Mouse (Mus musculus): ENCODE results near the gene Srp72. TPM values are rescaled to one million over a fixed set of nuclear protein-coding genes. Genes with fewer than 3 reads are reported as not detected.

Gene Srp72
- total and polyA plus RNA-seq, 3 experiments, result 72.8 to 280 (median 134) TPM

DNA sequence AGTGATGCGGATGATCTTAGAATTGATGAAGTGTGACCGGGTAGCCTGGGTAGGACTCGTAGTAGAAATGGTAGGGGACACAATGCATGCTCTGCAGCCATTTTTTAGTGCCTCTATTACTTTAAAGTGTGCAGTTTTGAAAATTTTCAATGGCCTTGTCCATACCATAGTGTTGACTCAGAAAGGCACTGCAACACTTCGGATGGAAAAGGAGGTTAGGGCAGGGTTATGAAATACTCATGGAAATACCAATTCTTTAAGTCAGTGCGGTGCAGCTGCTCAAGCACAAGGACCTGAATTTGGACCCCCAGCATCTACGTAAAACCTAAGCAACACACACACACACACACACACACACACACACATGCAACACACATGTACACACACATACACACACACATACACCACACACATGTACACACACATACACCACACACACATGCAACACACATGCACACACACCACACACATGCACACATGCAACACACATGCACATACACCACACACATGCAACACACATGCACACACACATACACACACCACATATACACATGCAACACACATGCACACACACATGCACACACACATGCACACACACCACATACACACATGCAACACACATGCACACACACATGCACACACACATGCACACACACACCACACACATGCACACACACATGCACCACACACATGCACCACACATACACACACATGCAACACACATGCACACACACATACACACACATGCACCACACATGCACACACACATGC is 29.8 kb downstream of the Srp72 start, which contains the start of gene Arl9:
Arl9 (plus strand) TSS at position 5 of the 771 bp plus-strand sequence.
- ATAC-seq (ENCODE audit: extremely low read depth, insufficient number of reproducible peaks, low FRiP score, poor library complexity, severe bottlenecking), result no peak
- H3K27me3 ChIP-seq (ENCODE audit: insufficient read depth, low read length), result no peaks in the 10 kb centered on the region
- peak; percentile 79; the same call in 1 of the 2 replicates for TF ChIP-seq POLR2AphosphoS5 (IDR thresholded peaks at IDR 0.05; ENCODE audit: insufficient replicate concordance, low read depth, low read length)
- TF ChIP-seq CTCF (IDR thresholded peaks at IDR 0.05; ENCODE audit: low read depth, low read length), result no peak
- TF ChIP-seq GATA1 (IDR thresholded peaks at IDR 0.05; ENCODE audit: borderline replicate concordance, low read length), result no peak
- peaks cover 23% of the 10 kb centered on the region for H3K36me3 ChIP-seq (replicated peaks)
- H3K4me1 ChIP-seq (ENCODE audit: insufficient read depth, low read depth, low read length), result no peaks in the 10 kb centered on the region
- peak within 1 kb of the TSS; percentile 27; the same call in 1 of the 2 replicates for H3K4me3 ChIP-seq (ENCODE audit: low read depth, low read length)
- no peaks in the 10 kb centered on the region; the same call in 1 of the 2 replicates for H3K9me3 ChIP-seq (replicated peaks)
- DNase-seq (ENCODE audit: low spot score), result no peak

DNA sequence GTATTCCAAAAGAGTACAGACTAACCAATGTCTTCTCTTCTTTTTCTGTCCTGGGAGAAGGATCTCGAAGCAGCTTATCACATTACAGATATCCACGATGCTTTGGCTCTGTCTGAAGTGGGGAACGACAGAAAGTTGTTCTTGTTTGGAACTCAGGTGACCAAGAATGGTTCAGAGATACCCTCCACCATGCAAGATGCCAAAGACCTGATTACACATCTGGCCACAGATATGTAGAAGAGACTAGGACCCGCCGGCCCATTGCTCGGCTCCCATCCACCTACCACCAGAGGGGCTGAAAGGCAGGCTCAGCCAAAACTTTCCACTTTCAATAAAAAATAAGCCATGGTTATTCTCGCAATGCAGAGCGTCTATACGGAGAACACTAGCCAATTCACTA is 35.9 kb downstream of the Srp72 start:
- TF ChIP-seq CTCF (IDR thresholded peaks at IDR 0.05; ENCODE audit: low read depth, low read length) (no peak), GATA1 (IDR thresholded peaks at IDR 0.05; ENCODE audit: borderline replicate concordance, low read length) (no peak), TAL1 (conservative IDR thresholded peaks at IDR 0.05; ENCODE audit: low read depth, low read length) (no peak), GATA2 (IDR thresholded peaks at IDR 0.05; ENCODE audit: borderline replicate concordance, low read depth, low read length) (no peak), POLR2AphosphoS5 (IDR thresholded peaks at IDR 0.05; ENCODE audit: insufficient replicate concordance, low read depth, low read length) (no peak)
- peaks cover 2% of the 10 kb centered on the region; the same call in 1 of the 2 replicates for H3K4me1 ChIP-seq (ENCODE audit: insufficient read depth, low read depth, low read length)
- H3K9me3 ChIP-seq (replicated peaks), result no peaks in the 10 kb centered on the region
- no peaks in the 10 kb centered on the region for H3K27me3 ChIP-seq (ENCODE audit: insufficient read depth, low read length)
- no peaks in the 10 kb centered on the region for H3K36me3 ChIP-seq (replicated peaks)
- no peak overlapping the region for H3K4me3 ChIP-seq (ENCODE audit: low read depth, low read length)
- ATAC-seq (ENCODE audit: extremely low read depth, insufficient number of reproducible peaks, low FRiP score, poor library complexity, severe bottlenecking), result no peak
- no peak for DNase-seq (ENCODE audit: low spot score)

DNA sequence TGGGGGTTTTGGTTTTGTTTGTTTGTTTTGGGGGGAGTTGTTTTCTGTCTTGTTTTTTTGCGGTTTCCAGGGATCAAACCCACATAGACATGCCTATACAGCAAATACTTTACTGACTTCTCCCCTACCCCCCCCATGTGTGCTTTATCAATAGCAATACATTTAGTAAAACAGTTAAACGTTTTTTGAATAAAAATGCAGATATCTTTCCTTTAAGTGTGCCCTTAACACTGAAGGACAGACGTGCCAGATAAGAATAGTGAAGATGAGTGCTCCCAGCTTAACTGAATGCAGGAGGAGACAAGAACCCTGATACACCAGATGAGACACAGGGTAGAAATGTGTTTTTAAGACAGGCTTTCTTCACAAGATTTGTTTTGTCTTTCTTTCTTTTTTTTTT is 36.6 kb downstream of the Srp72 start:
- no peak for DNase-seq (ENCODE audit: low spot score)
- H3K4me3 ChIP-seq (ENCODE audit: low read depth, low read length), result no peak overlapping the region
- H3K36me3 ChIP-seq (replicated peaks), result no peaks in the 10 kb centered on the region
- H3K27me3 ChIP-seq (ENCODE audit: insufficient read depth, low read length), result peaks cover 1% of the 10 kb centered on the region
- peaks cover 8% of the 10 kb centered on the region for H3K4me1 ChIP-seq (ENCODE audit: insufficient read depth, low read depth, low read length)
- H3K9me3 ChIP-seq (replicated peaks), result no peaks in the 10 kb centered on the region; the same call in 1 of the 2 replicates
- ATAC-seq (ENCODE audit: extremely low read depth, insufficient number of reproducible peaks, low FRiP score, poor library complexity, severe bottlenecking), result no peak
- TF ChIP-seq TAL1 (conservative IDR thresholded peaks at IDR 0.05; ENCODE audit: low read depth, low read length) (no peak), GATA1 (IDR thresholded peaks at IDR 0.05; ENCODE audit: borderline replicate concordance, low read length) (no peak), CTCF (IDR thresholded peaks at IDR 0.05; ENCODE audit: low read depth, low read length) (no peak), POLR2AphosphoS5 (IDR thresholded peaks at IDR 0.05; ENCODE audit: insufficient replicate concordance, low read depth, low read length) (no peak), GATA2 (IDR thresholded peaks at IDR 0.05; ENCODE audit: borderline replicate concordance, low read depth, low read length) (no peak)

GRCm38 (mm10) chr5:77013171-77013570 is 38.7 kb downstream of the Srp72 start:
- H3K36me3 ChIP-seq (replicated peaks), result no peaks in the 10 kb centered on the region
- peaks cover 5% of the 10 kb centered on the region for H3K27me3 ChIP-seq (ENCODE audit: insufficient read depth, low read length)
- H3K4me1 ChIP-seq (ENCODE audit: insufficient read depth, low read depth, low read length), result peaks cover 11% of the 10 kb centered on the region
- TF ChIP-seq CTCF (IDR thresholded peaks at IDR 0.05; ENCODE audit: low read depth, low read length) (no peak), TAL1 (conservative IDR thresholded peaks at IDR 0.05; ENCODE audit: low read depth, low read length) (no peak), POLR2AphosphoS5 (IDR thresholded peaks at IDR 0.05; ENCODE audit: insufficient replicate concordance, low read depth, low read length) (no peak)
- H3K9me3 ChIP-seq (replicated peaks), result no peaks in the 10 kb centered on the region; the same call in 1 of the 2 replicates
- DNase-seq (ENCODE audit: low spot score) (no peak), ATAC-seq (ENCODE audit: extremely low read depth, insufficient number of reproducible peaks, low FRiP score, poor library complexity, severe bottlenecking) (no peak)
- no peak overlapping the region for H3K4me3 ChIP-seq (ENCODE audit: low read depth, low read length)

DNA sequence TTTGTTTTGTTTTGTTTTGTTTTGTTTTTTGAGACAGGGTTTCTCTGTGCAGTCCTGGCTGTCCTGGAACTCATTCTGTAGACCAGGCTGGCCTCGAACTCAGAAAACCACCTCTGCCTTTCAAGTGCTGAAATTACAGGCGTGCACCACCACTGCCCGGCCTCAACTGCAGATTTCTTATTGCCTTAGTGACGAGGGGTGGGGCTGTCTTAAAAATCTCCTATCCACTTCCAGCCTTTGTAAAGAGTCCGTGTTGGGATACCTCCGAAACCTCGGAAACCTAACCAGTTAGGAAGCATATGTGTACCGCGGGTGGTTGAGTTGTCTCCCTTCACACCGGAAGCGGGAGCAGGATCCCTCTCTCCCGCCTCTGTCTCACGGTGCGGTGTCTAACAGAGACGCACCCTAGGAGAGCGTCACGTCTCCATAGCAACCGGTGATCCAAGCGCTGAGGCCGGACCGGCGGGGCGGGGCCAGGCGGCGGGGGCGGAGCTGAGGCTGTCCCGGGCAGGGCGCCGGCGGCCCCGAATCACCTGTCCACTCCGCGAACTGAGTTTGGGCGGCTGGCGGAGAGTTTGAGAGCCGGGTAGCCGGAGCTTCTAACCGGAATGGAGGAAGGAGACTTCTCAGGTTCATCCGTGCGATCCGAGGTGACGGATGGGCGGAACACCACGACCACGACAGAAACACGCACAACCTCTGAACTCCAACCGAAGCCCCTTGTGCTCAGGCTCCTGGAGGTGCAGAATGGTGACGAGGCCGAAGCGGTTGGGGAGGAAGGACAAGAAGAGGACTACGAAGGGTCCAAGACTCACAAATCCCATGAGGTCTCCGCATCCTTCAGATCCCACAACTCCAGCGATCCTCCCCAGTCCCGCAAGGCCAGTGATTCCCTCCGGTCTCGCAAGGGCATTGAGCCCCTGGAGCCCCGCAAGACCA is 41.3 kb downstream of the Srp72 start, which contains the start of gene Thegl:
Thegl (plus strand) TSS at position 480 of the 939 bp plus-strand sequence.
- Histone ChIP-seq H3K9me3 (replicated peaks) (no peaks in the 10 kb centered on the region; the same call in 1 of the 2 replicates), H3K36me3 (replicated peaks) (no peaks in the 10 kb centered on the region), H3K27me3 (ENCODE audit: insufficient read depth, low read length) (peaks cover 5% of the 10 kb centered on the region), H3K4me1 (ENCODE audit: insufficient read depth, low read depth, low read length) (peaks cover 9% of the 10 kb centered on the region), H3K4me3 (ENCODE audit: low read depth, low read length) (peak within 1 kb of the TSS; percentile 67)
- TF ChIP-seq GATA1 (IDR thresholded peaks at IDR 0.05; ENCODE audit: borderline replicate concordance, low read length) (no peak), CTCF (IDR thresholded peaks at IDR 0.05; ENCODE audit: low read depth, low read length) (no peak)
- no peak; the same call in 1 of the 2 replicates for ATAC-seq (ENCODE audit: extremely low read depth, insufficient number of reproducible peaks, low FRiP score, poor library complexity, severe bottlenecking)
- DNase-seq (ENCODE audit: low spot score), result peak; percentile 33

GRCm38 (mm10) chr5:77028034-77028433 is 53.6 kb downstream of the Srp72 start:
- peaks cover 2% of the 10 kb centered on the region; the same call in 1 of the 2 replicates for H3K9me3 ChIP-seq (replicated peaks)
- no peak for ATAC-seq (ENCODE audit: extremely low read depth, insufficient number of reproducible peaks, low FRiP score, poor library complexity, severe bottlenecking)
- H3K27me3 ChIP-seq (ENCODE audit: insufficient read depth, low read length), result peaks cover 6% of the 10 kb centered on the region; the same call in 1 of the 2 replicates
- H3K4me1 ChIP-seq (ENCODE audit: insufficient read depth, low read depth, low read length), result peaks cover 2% of the 10 kb centered on the region; the same call in 1 of the 2 replicates
- no peak overlapping the region for H3K4me3 ChIP-seq (ENCODE audit: low read depth, low read length)
- H3K36me3 ChIP-seq (replicated peaks), result no peaks in the 10 kb centered on the region
- TF ChIP-seq GATA1 (IDR thresholded peaks at IDR 0.05; ENCODE audit: borderline replicate concordance, low read length), result no peak
- TF ChIP-seq CTCF (IDR thresholded peaks at IDR 0.05; ENCODE audit: low read depth, low read length), result no peak
- TF ChIP-seq GATA2 (IDR thresholded peaks at IDR 0.05; ENCODE audit: borderline replicate concordance, low read depth, low read length), result no peak
- no peak for TF ChIP-seq POLR2AphosphoS5 (IDR thresholded peaks at IDR 0.05; ENCODE audit: insufficient replicate concordance, low read depth, low read length)
- no peak for DNase-seq (ENCODE audit: low spot score)
